Mouse (Mus musculus): Measurements from ENCODE around the gene Zfand4.
"Not testable (repeated sequence)": the region's sequence is repeated elsewhere in the genome, so short reads cannot be mapped to it uniquely, and the experiment has no call there.

Gene Zfand4

GRCm38 (mm10) chr6:116264018-116264651 lies at the start of gene Zfand4:
Gene Zfand4 (plus strand): TSS chr6:116264222.
- DNase-seq (ENCODE audit: low read depth, low spot score): peak; percentile 92

- no peak for DNase-seq (ENCODE audit: low read depth, low spot score)
Measured at GRCm38 (mm10) chr6:116227767-116228166, 36.3 kb upstream of the Zfand4 start.

GRCm38 (mm10) chr6:116228785-116229525 lies 35.1 kb upstream of the Zfand4 start:
- DNase-seq (ENCODE audit: low read depth, low spot score): peak; percentile 65

DNA sequence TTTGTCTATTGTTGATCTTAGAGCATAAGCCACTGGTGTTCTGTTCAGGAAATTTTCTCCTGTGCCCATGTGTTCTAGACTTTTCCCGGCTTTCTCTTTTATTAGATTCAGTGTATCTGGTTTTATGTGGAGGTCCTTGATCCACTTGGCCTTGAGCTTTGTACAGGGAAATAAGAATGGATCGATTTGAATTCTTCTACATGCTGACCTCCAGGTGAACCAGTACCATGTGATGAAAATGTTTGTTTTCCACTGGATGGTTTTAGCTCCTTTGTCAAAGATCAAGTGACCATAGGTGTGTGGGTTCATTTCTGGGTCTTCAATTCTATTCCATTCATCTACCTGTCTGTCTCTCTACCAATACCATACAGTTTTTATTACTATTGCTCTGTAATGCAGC lies 29.2 kb upstream of the Zfand4 start:
- DNase-seq (ENCODE audit: low read depth, low spot score): not testable (repeated sequence)

GRCm38 (mm10) chr6:116235336-116235735 lies 28.7 kb upstream of the Zfand4 start:
- DNase-seq (ENCODE audit: low read depth, low spot score): no peak

DNA sequence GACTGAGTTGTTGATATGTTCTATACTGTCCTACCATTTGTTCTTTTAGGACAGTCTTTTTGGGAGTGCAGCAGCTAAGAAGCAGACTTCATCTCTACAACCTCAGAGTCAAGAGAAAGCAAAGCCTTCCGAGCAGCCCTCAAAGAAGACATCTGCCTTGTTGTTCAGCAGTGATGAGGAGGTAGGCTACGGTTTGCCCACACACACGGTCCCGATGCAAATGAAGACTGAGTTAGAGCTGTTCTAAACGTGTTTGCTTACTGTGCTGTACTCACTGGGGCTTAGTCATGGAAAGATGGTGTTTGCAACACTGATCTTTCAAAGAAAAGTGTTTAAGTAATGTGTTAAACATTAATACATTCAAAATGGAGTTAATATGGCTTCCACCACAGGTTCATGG lies 25.9 kb upstream of the Zfand4 start:
- DNase-seq (ENCODE audit: low read depth, low spot score): no peak

DNA sequence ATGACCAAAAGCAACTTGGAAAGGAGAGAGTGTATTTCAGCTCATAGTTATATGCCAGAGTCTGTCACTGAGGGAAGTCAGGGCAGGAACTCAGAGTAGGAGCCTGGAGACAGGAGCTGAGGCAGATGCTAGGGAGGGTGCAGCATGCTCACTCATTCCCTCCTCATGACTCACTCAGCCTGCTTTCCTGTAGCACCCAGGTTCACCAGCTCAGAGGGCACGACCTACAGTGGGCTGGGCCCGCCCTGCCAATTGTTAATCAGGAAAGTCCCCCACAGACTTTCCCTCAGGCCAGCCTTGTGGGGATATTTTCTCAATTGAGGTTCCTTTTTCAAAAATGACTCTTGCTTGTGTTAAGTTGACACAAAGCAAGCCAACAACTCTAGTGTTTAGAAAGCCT lies 23.7 kb upstream of the Zfand4 start:
- DNase-seq (ENCODE audit: low read depth, low spot score): no peak

GRCm38 (mm10) chr6:116259649-116260048 lies 4.4 kb upstream of the Zfand4 start:
- DNase-seq (ENCODE audit: low read depth, low spot score): no peak

GRCm38 (mm10) chr6:116260481-116260880 lies 3.5 kb upstream of the Zfand4 start:
- DNase-seq (ENCODE audit: low read depth, low spot score): no peak

DNA sequence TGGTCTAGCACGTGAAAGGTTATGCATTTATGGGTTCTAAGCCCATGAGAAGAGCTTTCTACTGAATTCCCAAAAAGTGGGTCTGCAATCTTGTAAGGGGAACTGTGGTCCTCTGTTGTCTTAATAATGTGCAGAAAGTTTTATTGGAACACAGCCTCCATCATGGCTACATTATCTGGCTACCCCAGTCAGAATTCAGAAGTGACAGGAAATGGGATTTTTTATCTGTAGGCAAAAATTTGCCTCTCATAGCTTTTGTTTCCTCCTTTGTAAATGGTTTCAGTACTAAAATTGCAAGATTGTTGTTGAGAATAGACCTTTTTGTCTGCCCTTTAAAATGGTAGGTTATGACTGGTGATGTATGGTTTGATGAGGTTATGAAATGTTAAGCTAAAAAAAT lies 1.2 kb upstream of the Zfand4 start:
- DNase-seq (ENCODE audit: low read depth, low spot score): no peak

DNA sequence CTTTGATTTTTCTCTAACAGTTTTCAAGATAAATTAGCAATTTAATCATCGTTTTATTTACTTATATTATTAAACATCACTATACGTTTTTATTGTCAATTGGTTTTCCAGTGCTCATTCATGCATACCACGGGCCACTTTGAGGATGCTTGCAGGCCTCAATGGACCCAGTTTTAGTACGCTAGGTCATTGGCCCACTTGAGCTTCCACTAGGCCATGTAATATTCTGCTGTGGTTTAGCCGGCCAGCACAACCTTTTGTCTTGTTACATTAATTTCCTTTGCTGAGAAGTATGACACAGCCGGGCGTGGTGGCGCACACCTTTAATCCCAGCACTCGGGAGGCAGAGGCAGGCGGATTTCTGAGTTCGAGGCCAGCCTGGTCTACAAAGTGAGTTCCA lies 814 bp downstream of the Zfand4 start:
- no peak for DNase-seq (ENCODE audit: low read depth, low spot score)

- no peak for DNase-seq (ENCODE audit: low read depth, low spot score)
Measured at GRCm38 (mm10) chr6:116265603-116266002, 1.6 kb downstream of the Zfand4 start.

- DNase-seq (ENCODE audit: low read depth, low spot score): peak; percentile 70
Measured at GRCm38 (mm10) chr6:116266273-116267109, 2.5 kb downstream of the Zfand4 start.

GRCm38 (mm10) chr6:116267110-116267423 lies 3.0 kb downstream of the Zfand4 start:
- no peak for DNase-seq (ENCODE audit: low read depth, low spot score)

- DNase-seq (ENCODE audit: low read depth, low spot score): no peak
Measured at GRCm38 (mm10) chr6:116275695-116276094, 11.7 kb downstream of the Zfand4 start.

- DNase-seq (ENCODE audit: low read depth, low spot score): no peak
Measured at GRCm38 (mm10) chr6:116278679-116279317, 14.8 kb downstream of the Zfand4 start.

DNA sequence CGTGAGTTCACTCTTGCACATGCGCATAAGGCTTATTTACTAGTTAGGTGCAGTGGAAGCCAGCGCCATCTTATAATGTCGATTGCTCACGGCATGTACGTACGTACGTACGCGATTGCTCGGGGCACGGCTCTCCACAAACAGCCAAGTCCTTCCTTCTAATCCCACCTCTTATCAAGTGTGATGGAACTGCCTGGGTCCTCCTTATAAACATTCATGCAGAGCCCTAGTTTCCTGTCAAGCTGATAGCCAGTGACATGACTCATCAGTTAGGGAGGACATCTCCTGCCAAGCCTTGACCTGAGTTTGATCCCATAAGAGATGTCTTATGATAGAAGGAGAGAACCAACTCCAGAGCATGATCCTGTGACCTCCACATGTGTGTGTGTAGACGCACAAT lies 17.0 kb downstream of the Zfand4 start:
- peak; percentile 5 for DNase-seq (ENCODE audit: low read depth, low spot score)

GRCm38 (mm10) chr6:116282546-116282945 lies 18.5 kb downstream of the Zfand4 start:
- peak; percentile 75 for DNase-seq (ENCODE audit: low read depth, low spot score)

DNA sequence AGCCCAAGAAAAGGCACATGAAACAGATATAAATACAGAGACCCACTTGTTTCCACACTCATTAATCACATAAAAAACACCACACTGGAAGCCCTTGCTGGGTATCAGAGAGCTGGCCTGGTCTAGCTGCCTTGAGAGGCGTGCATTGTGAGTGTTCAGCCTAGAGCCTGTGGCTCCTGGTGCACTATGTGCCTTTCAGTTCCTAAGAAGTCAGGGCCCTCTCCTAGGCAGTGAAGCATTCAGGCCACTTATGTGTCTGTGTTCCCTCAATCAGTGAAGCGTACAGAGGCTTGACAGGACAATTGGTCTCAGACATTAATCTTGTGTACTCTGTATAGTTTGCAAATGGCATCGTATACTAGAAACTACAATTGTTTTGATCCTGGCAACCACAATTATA lies 19.3 kb downstream of the Zfand4 start:
- DNase-seq (ENCODE audit: low read depth, low spot score): no peak

GRCm38 (mm10) chr6:116286321-116286720 lies 22.3 kb downstream of the Zfand4 start:
- DNase-seq (ENCODE audit: low read depth, low spot score): no peak

DNA sequence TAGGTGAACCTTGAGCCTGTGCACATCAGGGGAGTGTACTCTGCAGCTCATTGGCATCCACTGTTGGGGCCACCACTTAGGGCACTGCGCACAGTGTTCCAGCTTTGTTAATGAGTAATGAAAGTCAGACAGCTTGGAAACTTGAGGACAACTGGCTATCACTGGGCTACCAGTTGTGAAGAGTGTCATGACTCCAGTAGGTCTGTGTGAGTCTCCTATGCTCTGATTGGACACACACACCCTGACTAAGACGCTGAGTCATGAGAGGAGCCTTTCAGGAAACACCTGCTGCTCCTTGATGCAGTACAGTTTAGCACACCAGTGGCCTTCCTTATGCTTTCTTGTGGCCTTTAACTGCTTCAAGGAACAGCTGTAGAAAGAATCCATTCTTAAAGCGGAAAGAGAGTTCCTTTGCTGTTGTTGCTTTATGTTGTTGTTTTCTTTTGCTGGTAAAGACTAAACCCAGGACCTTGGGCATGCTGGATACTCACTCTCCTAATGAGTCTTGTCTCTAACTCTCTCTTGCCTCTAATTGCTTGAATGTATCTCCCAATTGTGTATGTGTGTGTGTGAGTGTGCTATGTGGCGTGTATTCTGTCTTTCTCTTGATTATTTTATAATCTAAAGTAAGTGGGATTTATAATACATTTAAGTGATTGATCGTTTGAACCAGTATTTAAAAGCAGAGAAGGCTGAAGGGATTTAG lies 23.0 kb downstream of the Zfand4 start:
- DNase-seq (ENCODE audit: low read depth, low spot score): peak; percentile 11
